Mouse (Mus musculus): ENCODE measurements around the gene Arhgef40. TPM values are rescaled to one million over a fixed set of nuclear protein-coding genes. Genes with fewer than 3 reads are reported as not detected.

Arhgef40 gene
- total RNA-seq, 2 experiments from 2014 or later, result 24.2 to 32.0 TPM

- intact Hi-C loops (cut with DNase I; ENCODE audit: low total_unique reads), result loop anchor here (5.0 kb wide), 1 partner anchor 104 kb away; the partner anchor contains the start of gene Slc39a2
Measured at GRCm38 (mm10) chr14:51996231-51996841, 11.8 kb downstream of the Arhgef40 start.

GRCm38 (mm10) chr14:51996866-51997265, 12.3 kb downstream of the Arhgef40 start:
- intact Hi-C loops (cut with DNase I; ENCODE audit: low total_unique reads), result loop anchor here (5.0 kb wide), 1 partner anchor 105 kb away; the partner anchor contains the start of gene Slc39a2

More at GRCm38 (mm10) chr14:51996231-51996841, 11.8 kb downstream of the Arhgef40 start:
- DNase-seq, result no peak

GRCm38 (mm10) chr14:51997483-51997882, 13.0 kb downstream of the Arhgef40 start:
- no peak for DNase-seq
- intact Hi-C loops (cut with DNase I; ENCODE audit: low total_unique reads), result loop anchor here (5.0 kb wide), 1 partner anchor 105 kb away; the partner anchor contains the start of gene Slc39a2

More at GRCm38 (mm10) chr14:51996866-51997265, 12.3 kb downstream of the Arhgef40 start:
- peak; percentile 30 for DNase-seq

GRCm38 (mm10) chr14:52003981-52004495, 19.5 kb downstream of the Arhgef40 start:
- intact Hi-C loops (cut with DNase I; ENCODE audit: low total_unique reads), result loop anchor here (10.0 kb wide), 1 partner anchor 59 kb away; no protein-coding TSS in a partner anchor

GRCm38 (mm10) chr14:52005141-52005540, 20.6 kb downstream of the Arhgef40 start:
- no peak for DNase-seq
- intact Hi-C loops (cut with DNase I; ENCODE audit: low total_unique reads), result loop anchor here (5.0 to 10.0 kb wide), 2 partner anchors 60 to 103 kb away; no protein-coding TSS in a partner anchor

More at GRCm38 (mm10) chr14:52003981-52004495, 19.5 kb downstream of the Arhgef40 start:
- peak; percentile 16 for DNase-seq

GRCm38 (mm10) chr14:52005616-52006015, 21.1 kb downstream of the Arhgef40 start:
- intact Hi-C loops (cut with DNase I; ENCODE audit: low total_unique reads), result loop anchor here (5.0 to 10.0 kb wide), 2 partner anchors 61 to 103 kb away; no protein-coding TSS in a partner anchor
- no peak for DNase-seq

- intact Hi-C loops (cut with DNase I; ENCODE audit: low total_unique reads), result loop anchor here (5.0 to 10.0 kb wide), 2 partner anchors 61 to 104 kb away; no protein-coding TSS in a partner anchor
- DNase-seq, result peak; percentile 8
Measured at GRCm38 (mm10) chr14:52006241-52006640, 21.7 kb downstream of the Arhgef40 start.

GRCm38 (mm10) chr14:52006771-52007170, 22.3 kb downstream of the Arhgef40 start:
- DNase-seq, result peak; percentile 13
- intact Hi-C loops (cut with DNase I; ENCODE audit: low total_unique reads), result loop anchor here (5.0 to 10.0 kb wide), 2 partner anchors 62 to 104 kb away; no protein-coding TSS in a partner anchor

- intact Hi-C loops (cut with DNase I; ENCODE audit: low total_unique reads), result loop anchor here (5.0 to 10.0 kb wide), 2 partner anchors 64 to 106 kb away; no protein-coding TSS in a partner anchor
- DNase-seq, result peak; percentile 90
Measured at GRCm38 (mm10) chr14:52008321-52009203, 24.0 kb downstream of the Arhgef40 start.

GRCm38 (mm10) chr14:52009361-52009760, 24.8 kb downstream of the Arhgef40 start:
- no peak for DNase-seq
- intact Hi-C loops (cut with DNase I; ENCODE audit: low total_unique reads), result loop anchor here (5.0 to 10.0 kb wide), 2 partner anchors 65 to 107 kb away; no protein-coding TSS in a partner anchor

GRCm38 (mm10) chr14:52009841-52010240, 25.3 kb downstream of the Arhgef40 start:
- intact Hi-C loops (cut with DNase I; ENCODE audit: low total_unique reads), result loop anchor here (5.0 to 10.0 kb wide), 2 partner anchors 65 to 108 kb away; no protein-coding TSS in a partner anchor
- no peak for DNase-seq

GRCm38 (mm10) chr14:52010446-52011111, 26.1 kb downstream of the Arhgef40 start:
- no peak for DNase-seq
- intact Hi-C loops (cut with DNase I; ENCODE audit: low total_unique reads), result no loop called here

GRCm38 (mm10) chr14:52011683-52012082, 27.2 kb downstream of the Arhgef40 start:
- DNase-seq, result no peak
- intact Hi-C loops (cut with DNase I; ENCODE audit: low total_unique reads), result no loop called here

- intact Hi-C loops (cut with DNase I; ENCODE audit: low total_unique reads), result no loop called here
Measured at GRCm38 (mm10) chr14:52012085-52012484, 27.6 kb downstream of the Arhgef40 start.

GRCm38 (mm10) chr14:52012553-52012952, 28.0 kb downstream of the Arhgef40 start:
- no peak for DNase-seq
- intact Hi-C loops (cut with DNase I; ENCODE audit: low total_unique reads), result no loop called here

More at GRCm38 (mm10) chr14:52012085-52012484, 27.6 kb downstream of the Arhgef40 start:
- no peak for DNase-seq

- intact Hi-C loops (cut with DNase I; ENCODE audit: low total_unique reads), result no loop called here
- DNase-seq, result no peak
Measured at GRCm38 (mm10) chr14:52013021-52013610, 28.6 kb downstream of the Arhgef40 start.

- intact Hi-C loops (cut with DNase I; ENCODE audit: low total_unique reads), result no loop called here
- DNase-seq, result peak; percentile 47
Measured at GRCm38 (mm10) chr14:52013771-52014219, 29.3 kb downstream of the Arhgef40 start.

GRCm38 (mm10) chr14:52014271-52014760, 29.8 kb downstream of the Arhgef40 start:
- DNase-seq, result peak; percentile 13
- intact Hi-C loops (cut with DNase I; ENCODE audit: low total_unique reads), result no loop called here

Data from gastrocnemius, postnatal 14 days (tissue).